Mouse (Mus musculus) urinary bladder, postnatal 10 days (tissue): Measurements from ENCODE around the gene Irf9.

ENCODE experiments used
- DNase-seq: peaks from one replicate; pipeline ENCODE4 v3.0.0; 2022; ENCODE audit warnings: low spot score

The Irf9 gene

DNA sequence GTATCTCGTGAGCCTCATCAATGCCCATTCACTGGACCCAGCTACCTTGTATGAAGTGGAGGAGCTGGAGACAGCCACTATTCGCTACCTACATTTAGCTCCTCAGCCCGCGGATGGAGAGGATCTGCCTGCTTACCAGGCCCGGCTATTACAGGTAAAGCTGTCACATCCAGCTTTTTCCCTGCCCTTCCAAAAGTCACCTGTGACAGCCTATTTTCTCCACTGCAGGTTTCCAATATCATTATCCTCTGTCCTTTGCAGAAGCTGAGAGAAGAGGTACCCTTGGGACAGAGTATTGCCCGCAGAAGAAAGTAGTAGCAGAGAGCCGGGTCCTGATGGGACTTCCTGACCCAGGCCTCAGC lies at the start of gene Irf9:
Irf9 (plus strand) TSS at position 301 of the 362 bp plus-strand sequence.
- no peak for DNase-seq

DNA sequence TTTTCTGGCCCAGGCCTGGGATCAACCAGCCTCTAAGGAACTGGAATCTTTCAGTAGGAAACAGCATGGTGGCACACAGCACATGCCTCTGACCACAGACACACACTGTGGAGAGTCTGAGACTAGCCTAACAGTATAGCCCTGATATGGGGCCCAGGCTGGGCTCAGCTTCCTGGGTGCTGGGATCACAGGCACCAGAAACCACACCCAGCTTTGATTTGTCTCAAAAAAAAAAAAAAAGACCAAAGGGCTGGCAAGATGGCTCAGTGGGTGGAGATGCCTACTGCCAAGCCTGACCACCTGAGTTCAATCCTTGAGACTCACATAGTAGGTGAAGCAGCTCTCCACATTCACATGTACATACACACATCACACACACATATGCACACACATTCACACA lies 48.7 kb upstream of the Irf9 start:
- no peak for DNase-seq

DNA sequence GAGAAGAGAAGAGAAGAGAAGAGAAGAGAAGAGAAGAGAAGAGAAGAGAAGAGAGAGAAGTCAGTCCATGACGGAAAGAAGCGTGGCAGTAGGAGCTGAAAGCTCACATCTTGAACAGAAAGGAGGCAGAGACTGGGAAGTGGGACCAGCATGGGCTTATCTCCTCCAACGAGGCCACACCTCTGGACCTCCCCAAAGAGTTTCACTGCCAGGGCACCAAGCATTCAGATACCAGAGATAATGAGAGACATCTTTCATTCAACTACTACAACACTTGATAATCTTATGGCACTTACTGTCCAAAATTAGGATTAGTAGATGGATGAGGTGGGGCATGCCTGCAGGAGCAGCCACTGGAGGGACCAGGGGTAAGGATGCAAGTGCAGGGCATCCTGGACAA lies 47.6 kb upstream of the Irf9 start:
- DNase-seq: no peak

DNA sequence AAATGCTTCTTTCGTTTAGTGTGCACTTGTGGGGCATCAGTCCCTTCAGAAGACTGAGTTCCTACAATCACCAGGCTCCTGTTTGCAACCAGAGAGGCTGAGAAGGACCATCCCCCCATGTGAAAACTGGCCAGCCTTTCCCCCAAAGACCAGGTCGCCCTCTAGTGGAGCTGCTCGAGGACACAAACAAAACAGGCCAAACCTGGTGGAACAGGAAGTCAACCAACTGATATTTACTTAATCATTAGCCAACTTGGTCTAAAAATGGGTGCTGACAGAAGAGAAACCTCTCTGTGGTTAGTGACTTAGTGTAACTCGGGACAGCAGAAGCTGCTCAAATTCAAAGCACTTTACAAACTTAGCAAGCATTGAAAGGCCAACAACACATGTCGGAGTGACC lies 46.4 kb upstream of the Irf9 start:
- DNase-seq: peak; percentile 60

DNA sequence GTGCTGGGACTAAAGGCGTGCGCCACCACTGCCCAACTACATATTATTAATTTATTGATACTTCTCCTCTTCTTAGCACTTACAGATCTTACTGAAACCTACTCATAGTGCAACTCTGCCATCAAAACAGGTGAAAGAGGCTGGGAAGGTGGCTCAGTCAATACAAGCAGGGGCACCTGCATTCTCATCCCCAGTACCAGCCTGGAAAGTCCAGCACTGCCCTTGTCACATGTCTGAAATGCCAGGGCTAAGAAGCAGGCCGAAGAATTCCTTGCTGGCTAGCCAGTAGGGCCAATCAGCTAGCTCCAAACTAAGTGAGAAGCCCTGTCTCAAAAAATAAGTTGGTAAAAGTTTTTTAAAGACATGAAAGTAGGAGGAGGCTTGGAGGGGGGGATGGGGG lies 45.8 kb upstream of the Irf9 start:
- no peak for DNase-seq

DNA sequence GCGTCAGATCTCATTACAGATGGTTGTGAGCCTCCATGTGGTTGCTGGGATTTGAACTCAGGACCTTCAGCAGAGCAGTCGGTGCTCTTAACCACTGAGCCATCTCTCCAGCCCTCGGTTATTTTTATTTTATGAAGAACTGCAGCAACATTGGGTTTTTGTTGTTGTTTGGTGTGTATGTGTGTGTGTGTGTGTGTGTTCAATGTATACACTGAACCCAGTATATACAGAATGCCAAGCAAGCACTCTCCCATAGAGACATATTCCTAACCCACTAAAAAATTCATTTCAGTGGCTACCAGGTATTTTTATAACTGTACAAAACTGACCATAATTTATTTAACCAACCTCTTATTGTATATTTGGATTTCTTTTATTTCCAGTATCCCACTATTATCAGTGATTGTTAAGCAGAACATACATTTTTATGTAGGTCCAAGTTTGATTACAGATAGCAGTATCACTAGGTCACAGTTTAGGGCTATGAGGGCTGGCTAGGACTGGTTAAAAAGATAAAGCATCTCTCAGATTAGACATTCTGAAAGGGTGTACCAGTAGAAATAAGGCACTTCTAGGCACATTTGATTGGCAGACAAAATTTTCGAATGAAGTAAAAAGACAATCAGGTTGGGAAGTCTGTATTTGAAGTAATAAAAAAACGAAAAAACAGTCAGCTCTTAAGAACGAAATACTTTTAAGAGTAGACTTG lies 44.5 kb upstream of the Irf9 start:
- no peak for DNase-seq

DNA sequence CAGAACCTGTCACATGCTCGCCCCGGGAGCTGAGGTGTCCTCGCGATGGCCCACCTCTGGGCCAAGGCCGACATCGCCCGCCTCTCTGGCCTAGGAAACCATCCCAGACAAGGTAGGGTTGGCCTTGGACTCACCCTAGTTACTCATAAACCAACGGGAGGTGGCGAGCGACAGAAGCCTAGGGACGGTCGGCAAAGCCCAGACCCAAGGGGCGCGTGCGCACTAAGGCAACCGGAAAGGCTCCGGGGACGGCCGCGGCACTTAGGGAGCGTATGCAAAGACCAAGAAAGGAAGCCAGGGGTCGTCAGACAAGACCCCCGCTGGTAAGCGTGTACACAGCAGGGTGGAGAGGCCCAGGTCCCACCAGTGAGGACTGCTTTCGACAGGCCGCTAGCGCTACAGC lies 43.6 kb upstream of the Irf9 start, which contains the start of gene Dcaf11:
Dcaf11 (plus strand) TSS at position 208 of the 403 bp plus-strand sequence.
- DNase-seq: peak; percentile 66

DNA sequence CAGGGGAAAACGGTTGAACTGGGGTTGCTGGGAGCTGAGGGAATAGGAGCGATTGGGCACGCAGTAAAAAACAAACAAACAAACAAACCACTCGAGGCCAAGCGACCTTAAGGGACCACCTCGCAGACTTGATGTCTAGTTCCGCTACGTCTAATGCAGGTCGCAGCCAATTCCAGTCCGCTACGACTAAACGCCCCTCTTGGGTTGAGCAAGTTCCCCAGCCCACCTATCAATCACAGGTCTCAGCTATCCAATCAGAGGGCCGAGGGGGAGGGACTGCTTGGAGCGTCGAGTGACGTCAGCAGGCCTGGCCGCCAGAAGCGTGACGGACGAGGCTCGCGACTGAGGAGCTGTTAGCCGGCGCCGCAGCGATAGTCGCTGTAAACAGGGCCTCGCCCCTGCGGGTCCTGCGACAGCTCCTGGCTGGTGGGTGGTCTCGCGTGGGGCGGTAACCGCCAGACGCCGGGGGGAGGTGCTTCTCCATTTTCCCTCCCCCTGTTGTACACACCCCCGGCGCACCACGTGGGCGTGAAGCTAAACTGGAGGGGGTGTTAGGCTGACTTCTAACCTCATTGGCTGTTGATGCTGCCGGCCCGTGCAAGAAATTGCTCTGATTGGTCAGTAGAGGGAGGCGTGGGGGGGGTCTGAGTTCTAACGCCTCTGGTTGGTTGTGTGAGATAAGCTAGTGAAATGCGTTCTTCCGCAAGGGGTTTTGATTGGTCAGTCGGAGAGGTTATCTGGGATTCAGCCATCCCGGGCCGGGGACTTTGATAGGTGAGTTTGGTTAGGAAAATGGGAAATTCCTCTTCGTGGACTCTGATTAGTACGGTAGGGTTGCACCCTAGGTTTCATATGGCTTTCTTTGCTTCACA lies 42.9 kb upstream of the Irf9 start, which contains the start of gene A730061H03Rik:
A730061H03Rik (minus strand) TSS at position 205 of the 872 bp plus-strand sequence.
- DNase-seq: peak; percentile 93

DNA sequence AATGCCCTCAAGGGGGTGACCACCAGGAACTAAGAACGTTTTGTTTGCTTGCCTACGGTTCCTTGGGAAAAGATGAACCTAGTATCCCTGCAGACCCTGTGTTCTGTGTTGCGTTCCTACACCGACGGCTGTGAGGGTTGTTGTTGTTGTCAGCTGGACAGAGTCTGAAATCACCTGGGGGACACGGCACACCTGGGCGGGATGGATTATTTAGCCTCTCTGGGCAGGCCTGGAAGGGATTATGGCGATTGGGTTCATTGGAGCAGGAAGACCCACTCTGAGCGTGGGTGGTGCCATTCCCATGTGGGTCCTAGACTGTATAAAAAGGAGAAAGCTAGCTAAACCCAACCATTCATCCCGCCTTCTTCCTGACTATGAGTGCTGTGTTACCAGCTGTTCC lies 41.5 kb upstream of the Irf9 start:
- no peak for DNase-seq

DNA sequence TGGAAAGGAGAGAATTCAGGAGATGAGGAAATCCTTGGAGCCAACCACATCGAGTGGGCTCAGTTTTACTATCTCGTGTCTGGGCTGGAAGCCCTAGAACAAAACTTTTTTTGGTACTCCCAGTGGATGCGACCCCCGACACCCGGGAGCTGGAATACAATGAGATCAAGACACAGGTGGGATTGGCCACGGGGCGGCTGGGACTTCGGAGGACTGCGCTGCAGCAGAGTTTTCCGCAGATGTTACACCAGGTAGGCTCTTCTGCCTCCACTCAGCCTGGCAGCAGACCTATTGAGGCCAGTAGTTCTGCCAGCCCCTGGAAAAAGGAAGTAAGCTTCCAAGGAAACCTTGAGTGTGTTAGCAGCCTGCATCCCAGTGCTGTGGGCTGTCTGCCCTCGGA lies 40.1 kb upstream of the Irf9 start:
- no peak for DNase-seq

DNA sequence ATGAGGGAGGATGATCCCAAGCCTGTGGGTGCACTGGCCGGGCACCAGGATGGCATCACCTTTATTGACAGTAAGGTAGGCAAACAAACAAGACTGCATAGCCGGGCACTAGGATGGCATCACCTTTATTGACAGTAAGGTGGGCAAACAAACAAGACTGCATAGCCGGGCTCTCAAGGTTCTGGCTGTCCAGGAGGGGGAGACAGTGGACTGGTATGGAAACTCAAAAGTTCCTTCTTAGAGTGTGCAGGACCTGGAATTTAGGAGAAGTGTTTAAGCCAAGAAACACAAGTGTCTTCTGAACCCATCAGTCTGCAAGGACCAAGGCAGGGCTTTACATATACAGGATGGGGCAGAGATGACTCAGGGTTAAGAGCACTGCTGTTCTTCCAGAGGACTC lies 37.6 kb upstream of the Irf9 start:
- DNase-seq: no peak

DNA sequence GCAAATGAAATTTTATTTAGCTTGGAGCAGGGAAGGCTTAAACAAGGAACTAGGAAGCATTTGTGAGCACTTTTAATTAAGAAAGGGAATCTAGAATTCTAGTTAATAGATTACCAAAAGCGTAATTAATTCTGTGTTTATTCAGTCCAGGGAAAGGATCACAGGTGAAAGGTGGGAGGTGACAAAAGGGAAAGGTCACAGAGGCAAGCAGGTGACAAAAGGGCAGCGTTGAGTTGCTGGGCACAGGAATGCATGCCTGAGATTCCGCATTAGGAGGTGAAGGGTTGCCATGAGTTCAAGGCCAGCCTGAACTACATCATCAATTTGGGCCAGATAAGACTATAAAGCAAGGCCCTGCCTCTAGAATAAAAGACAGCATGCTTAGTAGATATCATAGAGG lies 35.9 kb upstream of the Irf9 start:
- no peak for DNase-seq

DNA sequence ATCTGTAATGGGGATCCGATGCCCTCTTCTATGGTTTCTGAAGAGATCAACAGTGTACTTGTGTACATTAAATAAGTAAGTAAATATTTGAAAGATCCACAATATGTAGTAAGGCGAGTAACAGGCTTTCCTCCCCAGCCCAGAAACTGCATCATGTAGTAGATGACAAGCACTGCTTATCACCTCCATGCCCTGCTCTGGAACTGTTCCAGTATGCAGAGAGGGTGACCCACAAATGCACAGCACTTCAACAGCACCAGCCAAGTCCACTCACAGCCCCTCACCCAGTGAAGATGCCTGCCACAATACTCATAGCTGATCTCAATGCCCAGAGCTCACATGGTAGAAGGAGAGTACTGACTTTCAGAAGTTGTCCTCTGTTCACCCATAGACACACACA lies 32.8 kb upstream of the Irf9 start:
- DNase-seq: no peak

DNA sequence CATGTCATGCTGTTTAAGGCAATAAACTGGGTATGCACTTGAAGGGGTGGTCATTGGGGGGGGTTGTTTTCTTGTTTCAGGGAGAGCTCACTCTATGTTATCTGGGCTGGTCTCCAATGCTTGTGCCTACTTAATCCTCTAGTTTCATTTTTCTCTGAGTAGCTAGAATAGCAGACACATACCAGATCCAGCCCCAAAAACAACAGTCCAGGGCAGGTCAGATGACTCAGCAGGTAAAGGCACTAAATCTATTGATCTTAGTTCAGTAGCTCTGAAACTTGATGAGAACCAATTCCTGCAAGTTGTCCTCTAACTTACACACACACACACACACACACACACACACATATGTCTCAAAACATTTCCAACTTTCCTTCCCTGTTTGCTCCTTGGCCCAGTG lies 31.6 kb upstream of the Irf9 start:
- no peak for DNase-seq

DNA sequence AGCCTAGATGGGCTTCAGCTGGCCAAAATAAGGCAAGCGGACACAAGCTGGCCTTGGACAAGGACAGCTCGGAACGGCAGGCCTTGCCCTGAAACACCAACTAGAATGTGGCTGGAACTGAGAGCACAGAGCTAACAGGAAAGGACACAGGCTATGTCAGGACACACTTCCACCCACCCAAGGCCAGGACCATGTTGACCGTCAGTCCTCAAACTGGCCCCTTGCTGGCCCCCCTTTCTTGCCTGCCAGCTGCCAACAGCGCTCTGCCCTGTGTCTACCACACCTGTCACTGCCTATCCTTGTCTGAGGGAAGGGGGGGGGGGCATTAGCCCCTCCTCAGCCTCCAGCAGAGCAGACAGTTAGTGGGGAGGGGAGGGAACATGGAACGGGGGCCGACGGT lies 28.1 kb upstream of the Irf9 start, which contains the start of gene Fitm1:
Fitm1 (plus strand) TSS at position 316 of the 400 bp plus-strand sequence.
- no peak for DNase-seq

DNA sequence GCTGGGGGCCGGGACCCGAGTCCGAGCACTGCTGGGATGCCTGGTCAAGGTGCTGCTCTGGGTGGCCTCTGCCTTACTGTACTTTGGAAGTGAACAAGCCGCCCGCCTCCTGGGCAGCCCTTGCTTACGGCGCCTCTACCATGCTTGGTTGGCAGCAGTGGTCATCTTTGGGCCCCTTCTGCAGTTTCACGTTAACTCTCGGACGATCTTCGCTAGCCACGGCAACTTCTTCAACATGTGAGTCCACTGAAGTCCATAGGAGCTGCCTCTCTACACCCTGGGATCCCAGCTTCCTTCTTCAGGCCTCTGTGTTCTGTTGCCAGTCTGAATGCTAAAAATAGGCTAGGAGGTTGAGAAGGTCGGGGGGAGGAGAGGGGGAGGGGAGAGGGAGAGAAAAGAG lies 27.7 kb upstream of the Irf9 start:
- DNase-seq: no peak

DNA sequence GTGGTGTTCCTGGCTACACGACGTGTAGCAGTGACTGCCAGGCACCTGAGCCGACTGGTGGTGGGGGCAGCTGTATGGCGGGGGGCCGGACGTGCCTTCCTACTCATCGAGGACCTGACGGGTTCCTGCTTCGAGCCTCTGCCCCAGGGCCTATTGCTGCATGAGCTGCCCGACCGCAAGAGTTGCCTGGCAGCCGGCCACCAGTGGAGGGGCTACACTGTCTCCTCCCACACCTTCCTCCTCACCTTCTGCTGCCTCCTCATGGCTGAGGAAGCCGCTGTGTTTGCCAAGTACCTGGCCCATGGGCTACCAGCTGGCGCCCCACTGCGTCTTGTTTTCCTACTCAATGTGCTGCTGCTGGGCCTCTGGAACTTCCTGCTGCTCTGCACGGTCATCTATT lies 27.0 kb upstream of the Irf9 start:
- no peak for DNase-seq

DNA sequence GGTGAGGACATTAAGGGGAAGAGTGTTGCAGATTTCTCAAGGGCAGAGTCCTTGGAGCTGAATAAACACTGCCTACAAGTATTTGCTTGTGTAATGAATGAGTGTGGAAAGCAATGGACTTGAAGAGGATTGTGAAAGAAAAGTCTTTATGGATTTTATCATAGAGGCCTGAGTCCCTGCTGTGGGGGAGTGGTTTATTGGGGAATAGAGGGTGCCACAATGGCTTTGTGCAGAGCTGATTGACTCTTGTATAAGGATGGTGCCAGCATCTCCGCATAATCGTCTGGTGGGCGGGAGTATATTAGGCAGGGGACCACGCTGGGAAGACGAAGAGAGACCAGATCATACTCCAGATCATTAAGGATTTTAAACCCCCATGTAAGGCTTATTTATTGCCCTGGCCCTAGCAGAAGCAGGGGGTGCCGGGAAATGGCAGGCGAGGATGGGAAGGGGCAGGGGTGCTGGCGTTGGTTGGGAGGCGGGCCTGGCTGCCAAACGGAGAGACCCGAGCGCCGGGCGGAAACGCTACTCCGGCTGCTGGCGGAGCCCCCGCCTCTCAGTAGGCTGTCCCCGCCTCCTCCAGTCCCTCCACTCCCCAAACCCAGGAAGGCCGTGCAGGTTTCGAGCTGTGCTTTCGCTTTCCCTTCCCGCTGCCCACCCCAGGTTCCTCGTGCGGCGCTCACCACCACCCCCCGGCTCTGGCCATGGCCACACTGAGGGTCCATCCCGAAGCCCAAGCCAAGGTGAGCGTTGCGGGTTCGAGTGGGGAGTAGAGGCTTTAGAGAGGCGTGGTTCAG lies 25.3 kb upstream of the Irf9 start, which contains the start of gene Psme1:
Psme1 (plus strand) TSS at position 253 of the 797 bp plus-strand sequence.
- DNase-seq: peak; percentile 30

DNA sequence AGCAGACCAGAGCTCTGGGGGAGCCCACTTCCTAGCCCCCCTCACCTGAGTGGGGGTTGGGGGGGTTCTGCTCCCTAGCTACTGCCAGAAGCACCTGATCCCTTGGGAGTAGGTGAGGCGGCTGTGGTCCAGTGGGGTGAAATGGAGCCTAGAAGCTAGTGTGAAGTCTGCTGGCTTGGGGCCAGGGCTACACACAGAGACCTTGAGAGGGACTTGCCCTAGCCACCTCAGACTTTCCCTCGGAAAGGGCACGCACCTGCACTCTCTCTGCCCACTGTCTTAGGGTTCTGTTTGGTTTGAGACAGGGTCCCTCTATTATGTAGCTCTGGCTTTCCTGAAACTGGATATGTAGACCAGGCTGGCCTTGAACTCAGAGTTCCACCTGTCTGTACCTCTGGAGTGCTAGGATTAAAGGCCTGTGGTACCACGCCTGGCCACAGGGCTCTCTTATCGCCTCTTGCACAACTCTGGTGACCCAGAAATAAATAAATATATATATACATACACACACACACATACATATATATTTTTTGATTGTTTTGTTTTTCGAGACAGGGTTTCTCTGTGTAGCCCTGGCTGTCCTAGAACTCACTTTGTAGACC lies 24.6 kb upstream of the Irf9 start:
- DNase-seq: no peak

DNA sequence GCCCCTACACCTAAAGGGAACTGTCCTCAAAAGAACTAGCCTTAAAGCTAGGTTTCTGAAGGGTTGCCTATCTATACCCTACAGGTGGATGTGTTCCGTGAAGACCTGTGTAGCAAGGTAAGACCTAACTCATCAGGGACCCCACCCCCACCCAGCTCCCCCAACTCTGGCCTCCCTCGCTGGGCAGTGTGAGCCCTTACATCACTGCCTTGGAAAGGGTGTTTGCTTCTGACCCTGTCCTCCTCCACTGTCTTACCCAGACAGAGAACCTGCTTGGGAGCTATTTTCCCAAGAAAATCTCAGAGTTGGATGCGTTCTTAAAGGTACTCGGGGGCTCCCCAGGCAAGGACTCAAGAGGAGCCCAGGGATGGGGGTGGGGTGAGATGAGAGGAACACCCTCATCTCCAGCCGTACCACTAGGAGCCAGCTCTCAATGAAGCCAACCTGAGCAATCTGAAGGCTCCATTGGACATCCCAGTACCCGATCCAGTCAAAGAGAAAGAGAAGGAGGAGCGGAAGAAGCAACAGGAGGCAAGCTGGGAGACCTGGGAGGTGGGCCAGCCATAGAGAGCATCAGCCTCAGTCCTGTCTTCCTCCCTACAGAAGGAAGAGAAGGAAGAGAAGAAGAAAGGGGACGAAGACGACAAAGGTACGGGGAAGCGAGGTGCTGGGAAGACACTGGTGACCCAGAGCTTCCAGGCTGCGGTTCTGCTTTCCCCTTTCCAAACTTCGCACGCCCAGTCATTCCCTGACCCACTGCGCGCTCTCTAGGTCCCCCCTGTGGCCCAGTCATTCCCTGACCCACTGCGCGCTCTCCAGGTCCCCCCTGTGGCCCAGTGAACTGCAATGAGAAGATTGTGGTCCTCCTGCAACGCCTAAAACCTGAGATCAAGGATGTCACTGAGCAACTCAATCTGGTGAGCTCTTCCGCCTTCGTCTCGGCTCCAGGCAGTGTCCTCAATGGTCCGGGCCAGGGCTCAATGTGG lies 23.6 kb upstream of the Irf9 start:
- no peak for DNase-seq

DNA sequence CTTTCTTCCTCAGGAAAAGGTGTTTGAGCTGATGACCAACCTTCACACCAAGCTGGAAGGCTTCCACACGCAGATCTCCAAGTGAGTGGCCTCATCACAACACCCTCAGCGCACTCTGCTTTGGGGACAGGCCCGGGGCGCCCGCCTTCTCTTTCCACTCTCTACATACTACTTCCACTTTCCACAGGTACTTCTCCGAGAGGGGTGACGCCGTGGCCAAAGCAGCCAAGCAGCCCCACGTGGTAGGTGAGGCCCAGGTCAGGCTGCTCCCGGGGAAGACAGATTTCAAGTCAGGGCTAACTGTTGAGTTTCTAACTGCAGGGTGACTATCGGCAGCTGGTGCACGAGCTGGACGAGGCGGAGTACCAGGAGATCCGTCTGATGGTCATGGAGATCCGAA lies 22.6 kb upstream of the Irf9 start:
- DNase-seq: no peak
